Mouse (Mus musculus): ENCODE results near the gene Camsap2.

- TF ChIP-seq NRF1 (IDR thresholded peaks at IDR 0.05; ENCODE audit: insufficient read depth, low read depth, low read length, poor library complexity, severe bottlenecking) = no peak
- no peak for TF ChIP-seq E2F4 (IDR thresholded peaks at IDR 0.05; ENCODE audit: borderline replicate concordance, low read depth, low read length)
- TF ChIP-seq POLR2A (IDR thresholded peaks at IDR 0.05; ENCODE audit: control insufficient read depth in 1 of 2, insufficient read depth in 1 of 2, low read depth in 1 of 2, low read length in 2 of 2, poor library complexity in 1 of 2) = no peak
- TF ChIP-seq USF2 (IDR thresholded peaks at IDR 0.05; ENCODE audit: borderline replicate concordance in 1 of 2, insufficient read depth in 1 of 2, low read depth in 1 of 2, low read length in 2 of 2) = no peak
- TF ChIP-seq ZC3H11A (IDR thresholded peaks at IDR 0.05; ENCODE audit: low read depth, low read length) = peak; percentile 58; the same call in 1 of the 2 replicates
- no peak for TF ChIP-seq TBP (IDR thresholded peaks at IDR 0.05; ENCODE audit: low read depth, low read length)
- peak in 2 of 3 experiments; percentile 13 to 54; a peak in 3 of 6 replicates for TF ChIP-seq CTCF (IDR thresholded peaks at IDR 0.05 in 2 of 3, conservative IDR thresholded peaks at IDR 0.05 in 1 of 3; ENCODE audit: control insufficient read depth in 1 of 3, insufficient read depth in 1 of 3, low read depth in 2 of 3, low read length in 3 of 3, poor library complexity in 1 of 3, severe bottlenecking in 1 of 3)
- TF ChIP-seq TCF12 (IDR thresholded peaks at IDR 0.05; ENCODE audit: low read depth, low read length) = no peak
- TF ChIP-seq POLR2AphosphoS2 (IDR thresholded peaks at IDR 0.05; ENCODE audit: low read length) = no peak
- no peak for TF ChIP-seq CHD1 (IDR thresholded peaks at IDR 0.05; ENCODE audit: low read depth, low read length)
- no peak for TF ChIP-seq MAFK (IDR thresholded peaks at IDR 0.05; ENCODE audit: borderline replicate concordance, low read depth, low read length)
- no peak for TF ChIP-seq HCFC1 (IDR thresholded peaks at IDR 0.05; ENCODE audit: low read depth, low read length)
- no peak for TF ChIP-seq MXI1 (IDR thresholded peaks at IDR 0.05; ENCODE audit: low read depth, low read length)
- no peak for TF ChIP-seq RCOR1 (IDR thresholded peaks at IDR 0.05; ENCODE audit: low read depth, low read length)
These were observed 56.1 kb downstream of the Camsap2 start for GRCm38 (mm10) chr1:136289803-136290202.

Data from MEL (cell line).